In genomic region chr13:98356973-98357425, GRCm38 (mm10) we compare ENCODE assay signal across 16 mouse cellular contexts. TPM values are rescaled to one million over a fixed set of nuclear protein-coding genes. Genes with fewer than 3 reads are reported as not detected.
DNase-seq lines count a peak whose midpoint lies in the region; ATAC-seq lines count a peak whose summit lies in the region.
"Had no signal": no experiment of that assay in that cellular context is flagged by ENCODE, and none has a peak within 500 bp of the region (broad histone marks: within the 10 kb centered on the region; RNA-seq: fewer than 3 reads in every experiment).

No protein-coding gene starts in this region.

- H3K4me1 ChIP-seq in hindbrain, embryonic 10.5 days (replicated peaks): peaks cover 37% of the 10 kb centered on the region
- H3K4me1 ChIP-seq in hindbrain, embryonic 16.5 days (ENCODE audit: control insufficient read depth, insufficient read depth, low read depth, low read length): peaks cover 17% of the 10 kb centered on the region
- H3K4me1 ChIP-seq in neural tube, embryonic 12.5 days: peaks cover 24% of the 10 kb centered on the region
- peaks cover 24% of the 10 kb centered on the region for H3K4me1 ChIP-seq in neural tube, embryonic 15.5 days
- peaks cover 15% of the 10 kb centered on the region for H3K4me1 ChIP-seq in hindbrain, embryonic 11.5 days (replicated peaks; ENCODE audit: control insufficient read depth, insufficient read depth, low read length)

- H3K36me3 ChIP-seq in hindbrain, embryonic 10.5 days: no peaks in the 10 kb centered on the region
- no peaks in the 10 kb centered on the region for H3K36me3 ChIP-seq in hindbrain, embryonic 16.5 days (ENCODE audit: control insufficient read depth, insufficient read depth, low read length)
- H3K36me3 ChIP-seq in neural tube, embryonic 12.5 days: no peaks in the 10 kb centered on the region
- no peaks in the 10 kb centered on the region for H3K36me3 ChIP-seq in neural tube, embryonic 15.5 days
- no peaks in the 10 kb centered on the region for H3K36me3 ChIP-seq in hindbrain, embryonic 11.5 days (ENCODE audit: control insufficient read depth, insufficient read depth, low read length)
- H3K36me3 ChIP-seq: G1E; hindbrain, embryonic 15.5 days; limb, embryonic 10.5 days; liver, embryonic 13.5 days had no signal

- H3K4me2 ChIP-seq in hindbrain, embryonic 16.5 days (ENCODE audit: low read length): no peak overlapping the region
- peak overlapping the region; percentile 45; the same call in 1 of the 2 replicates for H3K4me2 ChIP-seq in neural tube, embryonic 12.5 days (replicated peaks)
- H3K4me2 ChIP-seq in neural tube, embryonic 15.5 days: no peak overlapping the region
- H3K4me2 ChIP-seq in hindbrain, embryonic 11.5 days (replicated peaks; ENCODE audit: low read depth, low read length): no peak overlapping the region
- H3K4me2 ChIP-seq: hindbrain, embryonic 15.5 days; liver, embryonic 13.5 days had no signal

- no peak overlapping the region for H3K27ac ChIP-seq in hindbrain, embryonic 10.5 days
- H3K27ac ChIP-seq in hindbrain, embryonic 16.5 days (ENCODE audit: low read depth, low read length): no peak overlapping the region
- no peak overlapping the region for H3K27ac ChIP-seq in neural tube, embryonic 12.5 days
- no peak overlapping the region for H3K27ac ChIP-seq in neural tube, embryonic 15.5 days (replicated peaks)
- no peak overlapping the region for H3K27ac ChIP-seq in hindbrain, embryonic 11.5 days (ENCODE audit: low read depth, low read length)
- H3K27ac ChIP-seq: hindbrain, embryonic 15.5 days; limb, embryonic 10.5 days; liver, embryonic 13.5 days had no signal

- no peaks in the 10 kb centered on the region for H3K9me3 ChIP-seq in hindbrain, embryonic 10.5 days
- no peaks in the 10 kb centered on the region for H3K9me3 ChIP-seq in hindbrain, embryonic 16.5 days (ENCODE audit: control insufficient read depth, low read length)
- no peaks in the 10 kb centered on the region for H3K9me3 ChIP-seq in neural tube, embryonic 12.5 days
- no peaks in the 10 kb centered on the region for H3K9me3 ChIP-seq in neural tube, embryonic 15.5 days (replicated peaks)
- no peaks in the 10 kb centered on the region for H3K9me3 ChIP-seq in hindbrain, embryonic 11.5 days (ENCODE audit: control insufficient read depth, low read length)
- H3K9me3 ChIP-seq: hindbrain, embryonic 15.5 days; limb, embryonic 10.5 days; liver, embryonic 13.5 days had no signal

- 5% methylated on average over 6 of the region's 6 CpGs for WGBS in hindbrain, embryonic 10.5 days
- WGBS in hindbrain, embryonic 16.5 days: 10% methylated on average over 6 of the region's 6 CpGs
- 6% methylated on average over 6 of the region's 6 CpGs for WGBS in neural tube, embryonic 12.5 days
- 6% methylated on average over 6 of the region's 6 CpGs for WGBS in neural tube, embryonic 15.5 days
- WGBS in hindbrain, embryonic 11.5 days: 7% methylated on average over 6 of the region's 6 CpGs

- peak overlapping the region; percentile 60 for H3K4me3 ChIP-seq in hindbrain, embryonic 10.5 days
- no peak overlapping the region for H3K4me3 ChIP-seq in hindbrain, embryonic 16.5 days (ENCODE audit: low read length)
- H3K4me3 ChIP-seq in neural tube, embryonic 12.5 days: no peak overlapping the region
- no peak overlapping the region for H3K4me3 ChIP-seq in neural tube, embryonic 15.5 days (replicated peaks)
- H3K4me3 ChIP-seq in hindbrain, embryonic 11.5 days (ENCODE audit: low read depth, low read length): 0 out of 2 replicates have a peak overlapping the region, but pooled peaks have one; percentile 0
- H3K4me3 ChIP-seq: hindbrain, embryonic 15.5 days; limb, embryonic 10.5 days; liver, embryonic 13.5 days had no signal

- H3K9ac ChIP-seq in hindbrain, embryonic 16.5 days (ENCODE audit: low read depth, low read length): no peak overlapping the region
- H3K9ac ChIP-seq in neural tube, embryonic 12.5 days: no peak overlapping the region
- H3K9ac ChIP-seq in neural tube, embryonic 15.5 days (replicated peaks): no peak overlapping the region
- no peak overlapping the region for H3K9ac ChIP-seq in hindbrain, embryonic 11.5 days (ENCODE audit: low read depth, low read length)
- H3K9ac ChIP-seq: hindbrain, embryonic 15.5 days; liver, embryonic 13.5 days had no signal

- intact Hi-C loops in left cerebral cortex, postnatal 25 days (cut with DNase I): no loop called here

- peaks cover 100% of the 10 kb centered on the region for H3K27me3 ChIP-seq in hindbrain, embryonic 10.5 days (ENCODE audit: insufficient read depth, poor library complexity, severe bottlenecking)
- H3K27me3 ChIP-seq in hindbrain, embryonic 16.5 days (replicated peaks; ENCODE audit: control insufficient read depth, insufficient read depth, low read length): peaks cover 54% of the 10 kb centered on the region
- peaks cover 86% of the 10 kb centered on the region for H3K27me3 ChIP-seq in neural tube, embryonic 12.5 days (replicated peaks)
- H3K27me3 ChIP-seq in neural tube, embryonic 15.5 days (replicated peaks): peaks cover 71% of the 10 kb centered on the region
- peaks cover 78% of the 10 kb centered on the region for H3K27me3 ChIP-seq in hindbrain, embryonic 11.5 days (ENCODE audit: control insufficient read depth, insufficient read depth, low read length)

- no peak for ATAC-seq in hindbrain, embryonic 16.5 days
- no peak for ATAC-seq in neural tube, embryonic 12.5 days (ENCODE audit: low FRiP score, low read depth)
- no peak for ATAC-seq in neural tube, embryonic 15.5 days (ENCODE audit: low FRiP score)
- no peak for ATAC-seq in hindbrain, embryonic 11.5 days (ENCODE audit: low FRiP score)

- no peak for DNase-seq in hindbrain, embryonic 10.5 days (ENCODE audit: low spot score)
- no peak for DNase-seq in hindbrain, embryonic 11.5 days (ENCODE audit: low spot score)
- no peak for DNase-seq in thymus, postnatal 14 days
- DNase-seq in left cerebral cortex, postnatal 25 days (ENCODE audit: low spot score in 2 of 2): no peak
- DNase-seq: kidney, postnatal 14 days; liver, embryonic 13.5 days; lung, postnatal 10 days; right cerebral cortex, postnatal 14 days had no signal

RNA-seq across cellular contexts. Expression of gene Foxd1, which starts 3.0 kb away (rescaled TPM):
- 3.9 TPM in 2 replicates for polyA plus RNA-seq in hindbrain, embryonic 10.5 days (2016; fragmentation: Nextera tagmentation; extraction: Ambion mirVana)
- polyA plus RNA-seq in hindbrain, embryonic 16.5 days (2015; fragmentation: Nextera tagmentation; extraction: Ambion mirVana): 0.43 and 0.75 TPM in 2 replicates
- 4.9 and 5.7 TPM in 2 replicates for polyA plus RNA-seq in neural tube, embryonic 12.5 days (2016; fragmentation: Nextera tagmentation; extraction: Ambion mirVana)
- polyA plus RNA-seq in neural tube, embryonic 15.5 days (2015; fragmentation: Nextera tagmentation; extraction: Ambion mirVana): 0.33 and 0.65 TPM in 2 replicates
- polyA plus RNA-seq in hindbrain, embryonic 11.5 days (2014; fragmentation: Nextera tagmentation; extraction: Ambion mirVana): 4.6 and 5.0 TPM in 2 replicates
- 1 to 10 TPM in 1 of 2 experiments, under 1 TPM in 1; 0.92 to 1.6 TPM for total RNA-seq in left cerebral cortex, postnatal 25 days (2021)
- total RNA-seq: common myeloid progenitor, adult 5-6 weeks had no signal
- polyA plus RNA-seq: G1E; heart, embryonic 14.5 days; liver, embryonic 13.5 days had no signal

RNA-seq across cellular contexts. Expression of gene Btf3, which starts 40.2 kb away (rescaled TPM):
- polyA plus RNA-seq in hindbrain, embryonic 10.5 days (2016; fragmentation: Nextera tagmentation; extraction: Ambion mirVana): 664 and 711 TPM in 2 replicates
- 428 and 449 TPM in 2 replicates for polyA plus RNA-seq in hindbrain, embryonic 16.5 days (2015; fragmentation: Nextera tagmentation; extraction: Ambion mirVana)
- 648 and 669 TPM in 2 replicates for polyA plus RNA-seq in neural tube, embryonic 12.5 days (2016; fragmentation: Nextera tagmentation; extraction: Ambion mirVana)
- 481 and 531 TPM in 2 replicates for polyA plus RNA-seq in neural tube, embryonic 15.5 days (2015; fragmentation: Nextera tagmentation; extraction: Ambion mirVana)
- polyA plus RNA-seq in hindbrain, embryonic 11.5 days (2014; fragmentation: Nextera tagmentation; extraction: Ambion mirVana): 784 and 800 TPM in 2 replicates
- 100 to 1,000 TPM; 173 TPM for total RNA-seq in left cerebral cortex, postnatal 25 days (2021)

Comparison
In these comparisons a context has a peak if more than half of its experiments do, and no peak if none do; other contexts are left out.
1. H3K4me3 ChIP-seq: peak in hindbrain, embryonic 10.5 days (single experiment) and hindbrain, embryonic 11.5 days (single experiment); none in hindbrain, embryonic 16.5 days (single experiment), neural tube, embryonic 12.5 days (single experiment) and neural tube, embryonic 15.5 days (single experiment).